Mouse (Mus musculus): Measurements from ENCODE around the gene B3galt2. TPM values are rescaled to one million over a fixed set of nuclear protein-coding genes. Genes with fewer than 3 reads are reported as not detected.

Gene B3galt2
- 40.6 TPM for polyA plus RNA-seq (2014; fragmentation: Illumina TruSeq; extraction: RNeasy Lipid Tissue Mini Kit (QIAGEN cat#74804); ENCODE audit: low read depth, low replicate concordance)

DNA sequence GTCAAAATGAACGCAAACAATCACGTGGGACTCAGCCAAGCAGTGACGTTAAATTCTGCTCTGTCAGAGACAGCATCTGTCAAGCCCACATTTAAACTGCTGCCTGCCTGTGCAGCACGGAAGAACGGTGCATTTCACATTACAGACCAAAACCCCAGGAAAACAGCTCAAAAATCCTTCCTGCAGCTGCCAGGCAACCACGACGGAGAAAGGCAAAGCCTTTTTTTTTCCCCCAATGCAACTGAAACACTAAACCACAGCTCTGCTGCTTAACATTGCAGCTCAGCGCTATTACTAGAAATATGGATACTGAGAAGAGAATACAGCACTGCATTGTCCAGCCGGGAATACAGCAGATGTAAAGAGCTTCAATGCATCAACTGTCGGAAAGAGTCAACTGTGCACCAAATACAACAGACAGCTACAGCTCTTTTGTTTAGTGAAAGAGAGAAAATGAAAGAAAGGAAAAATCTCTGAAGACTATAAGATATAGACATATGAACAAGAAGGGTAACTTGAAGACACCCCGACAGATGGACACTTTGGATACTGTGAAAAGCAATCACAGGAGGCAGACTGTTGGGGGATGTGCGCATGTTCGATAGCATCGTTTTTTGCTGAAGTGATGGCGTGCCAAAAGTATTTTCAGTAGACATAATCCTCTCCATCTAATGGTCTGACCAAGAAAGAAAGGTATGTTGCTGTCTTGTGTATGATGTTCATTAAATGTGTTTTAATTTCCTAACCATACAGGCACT, at the start of gene B3galt2:
TSS of gene B3galt2 (plus strand) at position 15 of the 758 bp plus-strand sequence.

DNA sequence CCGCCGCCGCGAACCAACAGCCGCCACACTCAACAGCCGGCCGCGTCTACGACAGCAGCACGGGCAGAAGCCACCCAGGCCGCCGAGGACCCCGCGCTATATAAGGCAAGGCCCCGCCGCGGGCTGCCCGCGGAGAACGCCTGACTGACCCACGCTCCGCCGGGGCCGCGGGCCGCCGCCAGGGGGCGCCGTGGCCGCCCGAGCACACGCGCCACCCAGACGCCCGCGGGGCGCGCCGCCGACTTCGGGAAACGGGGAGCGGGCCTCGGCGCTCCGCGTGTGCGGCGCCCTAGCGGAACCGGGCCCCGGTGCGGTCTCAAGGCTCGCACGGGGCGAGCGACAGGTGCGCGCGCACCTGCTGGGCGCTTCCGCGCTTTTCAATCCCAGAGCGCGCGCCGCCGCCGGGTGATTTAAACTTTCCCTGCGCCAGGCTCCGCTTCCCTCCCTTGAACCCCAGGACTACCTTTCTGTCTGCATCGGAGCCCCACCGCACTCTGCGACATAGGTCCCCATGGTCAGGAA, 62.3 kb downstream of the B3galt2 start, which contains the start of gene Cdc73:
TSS of gene Cdc73 (minus strand) at position 153 of the 522 bp plus-strand sequence.

Other genes starting within 250 kb of the B3galt2 start
- gene Cdc73, start 62.2 kb downstream of the B3galt2 start, polyA plus RNA-seq (2014; fragmentation: Illumina TruSeq; extraction: RNeasy Lipid Tissue Mini Kit (QIAGEN cat#74804); ENCODE audit: low read depth, low replicate concordance), result 18.8 TPM
- gene Glrx2, start 75.7 kb downstream of the B3galt2 start, polyA plus RNA-seq (2014; fragmentation: Illumina TruSeq; extraction: RNeasy Lipid Tissue Mini Kit (QIAGEN cat#74804); ENCODE audit: low read depth, low replicate concordance), result 46.6 TPM
- gene Trove2, start 136.4 kb downstream of the B3galt2 start, polyA plus RNA-seq (2014; fragmentation: Illumina TruSeq; extraction: RNeasy Lipid Tissue Mini Kit (QIAGEN cat#74804); ENCODE audit: low read depth, low replicate concordance), result 6.0 TPM
- 20.2 TPM for gene Uchl5, start 136.6 kb downstream of the B3galt2 start, polyA plus RNA-seq (2014; fragmentation: Illumina TruSeq; extraction: RNeasy Lipid Tissue Mini Kit (QIAGEN cat#74804); ENCODE audit: low read depth, low replicate concordance)